8 mouse cellular contexts compared by ENCODE assay signal in genomic region chr16:78301831-78302677, GRCm38 (mm10). TPM values are rescaled to one million over a fixed set of nuclear protein-coding genes. Genes with fewer than 3 reads are reported as not detected.
A peak's percentile ranks its signal among the peaks of the same experiment; 100 is the strongest.
DNase-seq lines count a peak whose midpoint lies in the region; ATAC-seq and TF ChIP-seq lines count a peak whose summit lies in the region.

No protein-coding gene starts in this region.

- peak overlapping the region; percentile 80 for H3K9ac ChIP-seq in embryonic facial prominence, embryonic 12.5 days
- peak overlapping the region; percentile 80 for H3K9ac ChIP-seq in hindbrain, embryonic 11.5 days (ENCODE audit: low read depth, low read length)
- peak overlapping the region; percentile 84 for H3K9ac ChIP-seq in limb, embryonic 12.5 days (replicated peaks)
- peak overlapping the region; percentile 94 for H3K9ac ChIP-seq in midbrain, embryonic 16.5 days (ENCODE audit: low read depth, low read length)

- H3K27ac ChIP-seq in layer of hippocampus, adult 2 months = peak overlapping the region; percentile 89
- peak overlapping the region; percentile 73 for H3K27ac ChIP-seq in embryonic facial prominence, embryonic 12.5 days
- peak overlapping the region; percentile 85 for H3K27ac ChIP-seq in hindbrain, embryonic 11.5 days (ENCODE audit: low read depth, low read length)
- H3K27ac ChIP-seq in limb, embryonic 12.5 days = peak overlapping the region; percentile 84
- H3K27ac ChIP-seq in midbrain, embryonic 16.5 days (ENCODE audit: low read length) = peak overlapping the region; percentile 97

- H3K4me2 ChIP-seq in embryonic facial prominence, embryonic 12.5 days (replicated peaks) = peak overlapping the region; percentile 78
- peak overlapping the region; percentile 61 for H3K4me2 ChIP-seq in hindbrain, embryonic 11.5 days (replicated peaks; ENCODE audit: low read depth, low read length)
- H3K4me2 ChIP-seq in limb, embryonic 12.5 days = peak overlapping the region; percentile 78
- H3K4me2 ChIP-seq in midbrain, embryonic 16.5 days (ENCODE audit: low read length) = peak overlapping the region; percentile 71

- no peaks in the 10 kb centered on the region for H3K27me3 ChIP-seq in Patski
- H3K27me3 ChIP-seq in embryonic facial prominence, embryonic 12.5 days = 0 out of 2 replicates have a peak, but pooled peaks cover 8% of the 10 kb centered on the region
- H3K27me3 ChIP-seq in hindbrain, embryonic 11.5 days (ENCODE audit: control insufficient read depth, insufficient read depth, low read length) = no peaks in the 10 kb centered on the region
- no peaks in the 10 kb centered on the region for H3K27me3 ChIP-seq in limb, embryonic 12.5 days
- no peaks in the 10 kb centered on the region for H3K27me3 ChIP-seq in midbrain, embryonic 16.5 days (ENCODE audit: control insufficient read depth, insufficient read depth, low read depth, low read length)

- CTCF ChIA-PET in Patski (lab: Charles Lee) = interaction anchor here (0.8 to 2.4 kb wide), 2 partner anchors 15 to 56 kb away, joined by 3 to 7 read pairs; no protein-coding TSS in a partner anchor

- H3K36me3 ChIP-seq in embryonic facial prominence, embryonic 12.5 days = 0 out of 2 replicates have a peak, but pooled peaks cover 5% of the 10 kb centered on the region
- no peaks in the 10 kb centered on the region for H3K36me3 ChIP-seq in hindbrain, embryonic 11.5 days (ENCODE audit: control insufficient read depth, insufficient read depth, low read length)
- H3K36me3 ChIP-seq in limb, embryonic 12.5 days = no peaks in the 10 kb centered on the region
- H3K36me3 ChIP-seq in midbrain, embryonic 16.5 days (ENCODE audit: control insufficient read depth, insufficient read depth, low read length) = no peaks in the 10 kb centered on the region

- in situ Hi-C loops in Patski (cut with MboI; ENCODE audit: low pct_unique_long_range_greater_than_20kb) = no loop called here

- DNase-seq in layer of hippocampus, adult 2 months (ENCODE audit: low spot score in 2 of 2) = peak in 1 of 2 experiments; percentile 15
- no peak for DNase-seq in layer of hippocampus, adult 9-11 months
- DNase-seq in Patski (ENCODE audit: low read depth, low spot score) (no peak), adipocyte (ENCODE audit: low spot score) (no peak)
- peak; percentile 72 for DNase-seq in hindbrain, embryonic 11.5 days (ENCODE audit: low spot score)

- H3K4me1 ChIP-seq in embryonic facial prominence, embryonic 12.5 days = no peaks in the 10 kb centered on the region
- no peaks in the 10 kb centered on the region for H3K4me1 ChIP-seq in hindbrain, embryonic 11.5 days (replicated peaks; ENCODE audit: control insufficient read depth, insufficient read depth, low read length)
- 0 out of 2 replicates have a peak, but pooled peaks cover 5% of the 10 kb centered on the region for H3K4me1 ChIP-seq in limb, embryonic 12.5 days (replicated peaks)
- peaks cover 23% of the 10 kb centered on the region for H3K4me1 ChIP-seq in midbrain, embryonic 16.5 days (ENCODE audit: control insufficient read depth, insufficient read depth, low read length)

- no peaks in the 10 kb centered on the region for H3K9me3 ChIP-seq in embryonic facial prominence, embryonic 12.5 days
- no peaks in the 10 kb centered on the region for H3K9me3 ChIP-seq in hindbrain, embryonic 11.5 days (ENCODE audit: control insufficient read depth, low read length)
- no peaks in the 10 kb centered on the region for H3K9me3 ChIP-seq in limb, embryonic 12.5 days
- no peaks in the 10 kb centered on the region for H3K9me3 ChIP-seq in midbrain, embryonic 16.5 days (replicated peaks; ENCODE audit: control insufficient read depth, low read length, poor library complexity, severe bottlenecking)

- WGBS in embryonic facial prominence, embryonic 12.5 days = under 1% methylated on average over 63 of the region's 65 CpGs
- WGBS in hindbrain, embryonic 11.5 days = under 1% methylated on average over 62 of the region's 65 CpGs
- 1% methylated on average over 60 of the region's 65 CpGs for WGBS in limb, embryonic 12.5 days
- WGBS in midbrain, embryonic 16.5 days = under 1% methylated on average over 62 of the region's 65 CpGs

- peak overlapping the region; percentile 87 for H3K4me3 ChIP-seq in layer of hippocampus, adult 2 months
- H3K4me3 ChIP-seq in embryonic facial prominence, embryonic 12.5 days = peak overlapping the region; percentile 81
- peak overlapping the region; percentile 75 for H3K4me3 ChIP-seq in hindbrain, embryonic 11.5 days (ENCODE audit: low read depth, low read length)
- peak overlapping the region; percentile 91 for H3K4me3 ChIP-seq in limb, embryonic 12.5 days (replicated peaks)
- H3K4me3 ChIP-seq in midbrain, embryonic 16.5 days (ENCODE audit: low read depth, low read length) = peak overlapping the region; percentile 91

- no peak for TF ChIP-seq CTCF in layer of hippocampus, adult 2 months (conservative IDR thresholded peaks at IDR 0.05)
- TF ChIP-seq CTCF in Patski (IDR thresholded peaks at IDR 0.05) = no peak

- POLR2A ChIA-PET in Patski (lab: Charles Lee) = interaction anchor here (0.6 to 1.0 kb wide), 4 partner anchors 15 to 1252 kb away, joined by 3 to 4 read pairs (median 3); no protein-coding TSS in a partner anchor

- ATAC-seq in Patski = peak; percentile 53
- ATAC-seq in embryonic facial prominence, embryonic 12.5 days (ENCODE audit: insufficient number of reproducible peaks, insufficient read depth, low FRiP score, low TSS enrichment) = peak; percentile 70
- ATAC-seq in hindbrain, embryonic 11.5 days (ENCODE audit: low FRiP score) = peak; percentile 79
- peak; percentile 48; the same call in 1 of the 2 replicates for ATAC-seq in limb, embryonic 12.5 days (ENCODE audit: insufficient number of reproducible peaks, insufficient read depth, low FRiP score, low TSS enrichment, low read depth)
- ATAC-seq in midbrain, embryonic 16.5 days = peak; percentile 75

RNA-seq across cellular contexts. Expression of gene Cxadr, which starts 0.8 kb away (rescaled TPM):
- total RNA-seq in layer of hippocampus, adult 2 months (2021) = 10 to 100 TPM; 14.7 to 16.9 TPM
- 88.0 TPM for polyA plus RNA-seq in Patski (2021)
- 34.9 and 37.7 TPM in 2 replicates for polyA plus RNA-seq in embryonic facial prominence, embryonic 12.5 days (2016; fragmentation: Nextera tagmentation; extraction: Ambion mirVana)
- 64.7 and 70.1 TPM in 2 replicates for polyA plus RNA-seq in hindbrain, embryonic 11.5 days (2014; fragmentation: Nextera tagmentation; extraction: Ambion mirVana)
- polyA plus RNA-seq in limb, embryonic 12.5 days (2016; fragmentation: Nextera tagmentation; extraction: Ambion mirVana) = 37.8 and 39.0 TPM in 2 replicates
- polyA plus RNA-seq in midbrain, embryonic 16.5 days (2015; fragmentation: Nextera tagmentation; extraction: Ambion mirVana) = 205 TPM in 2 replicates
